Mouse (Mus musculus) megakaryocyte-erythroid progenitor cell, adult 5-6 weeks (primary cell): Measurements from ENCODE around the gene Dnase1. TPM values are rescaled to one million over a fixed set of nuclear protein-coding genes. Genes with fewer than 3 reads are reported as not detected.

Experiments
- total RNA-seq, 2 experiments: library from RNA; stranded (forward) in 1 of 2; stranded (reverse) in 1 of 2; fragments of 200-1000, 215-1000 nt in 1 of 2; fragments of >200 nt in 1 of 2; fragmentation: Nextera tagmentation in 1 of 2; gene quantifications; 2 replicates each; pipeline ENCODE4 v1.2.3; 2014 to 2017

The Dnase1 gene
- total RNA-seq, 2 experiments from 2014 or later: 0.75 TPM; not detected in 1

Other genes starting within 250 kb of the Dnase1 start
- not detected in 2 replicates for gene Olfr15, start 206.1 kb upstream of the Dnase1 start, total RNA-seq (2014; fragmentation: Nextera tagmentation)
- gene Olfr15, start 206.1 kb upstream of the Dnase1 start, total RNA-seq (2017): not detected in 2 replicates
- 1.1 and 1.4 TPM in 2 replicates for gene Zfp174, start 189.7 kb upstream of the Dnase1 start, total RNA-seq (2014; fragmentation: Nextera tagmentation)
- 0.66 and 1.1 TPM in 2 replicates for gene Zfp174, start 189.7 kb upstream of the Dnase1 start, total RNA-seq (2017)
- 30.9 and 56.4 TPM in 2 replicates for gene Naa60, start 164.6 kb upstream of the Dnase1 start, total RNA-seq (2014; fragmentation: Nextera tagmentation)
- 10.1 and 17.4 TPM in 2 replicates for gene Naa60, start 164.6 kb upstream of the Dnase1 start, total RNA-seq (2017)
- gene Zfp597, start 152.4 kb upstream of the Dnase1 start, total RNA-seq (2014; fragmentation: Nextera tagmentation): 6.8 and 15.6 TPM in 2 replicates
- gene Zfp597, start 152.4 kb upstream of the Dnase1 start, total RNA-seq (2017): 11.2 and 11.8 TPM in 2 replicates
- not detected in 2 replicates for gene Gm20695, start 152.3 kb upstream of the Dnase1 start, total RNA-seq (2014; fragmentation: Nextera tagmentation)
- gene Gm20695, start 152.3 kb upstream of the Dnase1 start, total RNA-seq (2017): 0.38 and 3.1 TPM in 2 replicates
- 0.77 and 6.1 TPM in 2 replicates for gene 1700037C18Rik, start 128.3 kb upstream of the Dnase1 start, total RNA-seq (2014; fragmentation: Nextera tagmentation)
- gene 1700037C18Rik, start 128.3 kb upstream of the Dnase1 start, total RNA-seq (2017): 1.1 and 5.2 TPM in 2 replicates
- 25.1 and 26.2 TPM in 2 replicates for gene Cluap1, start 128.1 kb upstream of the Dnase1 start, total RNA-seq (2014; fragmentation: Nextera tagmentation)
- 47.0 and 81.8 TPM in 2 replicates for gene Cluap1, start 128.1 kb upstream of the Dnase1 start, total RNA-seq (2017)
- 4.6 and 10.1 TPM in 2 replicates for gene Nlrc3, start 60.3 kb upstream of the Dnase1 start, total RNA-seq (2014; fragmentation: Nextera tagmentation)
- 0.66 and 1.4 TPM in 2 replicates for gene Nlrc3, start 60.3 kb upstream of the Dnase1 start, total RNA-seq (2017)
- 45.8 and 61.3 TPM in 2 replicates for gene Slx4, start 33.2 kb upstream of the Dnase1 start, total RNA-seq (2014; fragmentation: Nextera tagmentation)
- 34.7 and 35.6 TPM in 2 replicates for gene Slx4, start 33.2 kb upstream of the Dnase1 start, total RNA-seq (2017)
- gene Trap1, start 40.9 kb downstream of the Dnase1 start, total RNA-seq (2014; fragmentation: Nextera tagmentation): 137 and 143 TPM in 2 replicates
- 152 and 170 TPM in 2 replicates for gene Trap1, start 40.9 kb downstream of the Dnase1 start, total RNA-seq (2017)
- gene Crebbp, start 177.1 kb downstream of the Dnase1 start, total RNA-seq (2014; fragmentation: Nextera tagmentation): 39.7 and 41.0 TPM in 2 replicates
- 10.2 and 14.4 TPM in 2 replicates for gene Crebbp, start 177.1 kb downstream of the Dnase1 start, total RNA-seq (2017)